Mouse (Mus musculus) WW6 (cell line): ENCODE measurements around the gene Wdr4.
"Not testable (repeated sequence)": the region's sequence is repeated elsewhere in the genome, so short reads cannot be mapped to it uniquely, and the experiment has no call there.

ENCODE experiments used
- DNase-seq: peaks from one replicate; pipeline ENCODE4 v3.0.0-alpha.2; 2013; ENCODE audit warnings: low read depth, low spot score

Gene Wdr4

DNA sequence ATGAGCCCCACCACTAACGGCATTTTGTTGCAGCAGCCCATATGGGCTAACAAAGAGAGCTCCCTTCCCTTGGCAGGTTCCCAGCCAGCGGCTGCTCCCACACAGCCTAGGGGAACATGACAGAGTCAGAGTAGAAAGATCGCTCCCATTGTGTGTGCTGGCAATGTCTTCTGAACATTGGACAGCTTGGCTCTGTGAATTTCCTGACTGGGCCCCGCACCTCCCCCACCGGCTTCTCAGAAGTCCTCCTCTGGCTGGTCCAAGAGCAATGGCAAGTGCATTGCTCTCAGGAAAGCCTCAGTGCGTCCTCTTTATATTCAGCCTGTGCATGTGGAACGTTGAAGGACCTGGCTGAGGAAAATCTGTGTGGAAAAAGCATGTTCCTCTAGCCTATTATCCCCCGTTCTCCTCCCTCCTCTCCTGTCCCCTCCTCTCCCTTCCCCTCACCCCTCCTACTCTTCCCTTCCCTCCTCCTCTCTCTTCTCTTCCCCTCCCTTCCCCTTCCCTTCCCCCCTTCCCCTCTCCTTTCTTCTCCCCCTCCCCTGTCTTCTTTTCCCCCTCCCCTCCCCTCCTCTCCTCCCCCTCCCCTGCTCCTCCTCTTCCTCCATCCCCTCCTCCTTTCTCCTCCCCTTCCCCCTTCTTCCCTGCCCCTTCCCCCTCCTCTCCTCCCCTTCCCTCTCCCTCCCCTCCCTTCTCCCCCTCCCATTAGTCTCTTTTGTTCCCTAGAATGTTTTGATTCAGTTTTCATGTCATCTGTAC lies 16.3 kb upstream of the Wdr4 start:
- DNase-seq = no peak

- DNase-seq = no peak
These were observed 15.6 kb upstream of the Wdr4 start for GRCm38 (mm10) chr17:31535358-31535757.

DNA sequence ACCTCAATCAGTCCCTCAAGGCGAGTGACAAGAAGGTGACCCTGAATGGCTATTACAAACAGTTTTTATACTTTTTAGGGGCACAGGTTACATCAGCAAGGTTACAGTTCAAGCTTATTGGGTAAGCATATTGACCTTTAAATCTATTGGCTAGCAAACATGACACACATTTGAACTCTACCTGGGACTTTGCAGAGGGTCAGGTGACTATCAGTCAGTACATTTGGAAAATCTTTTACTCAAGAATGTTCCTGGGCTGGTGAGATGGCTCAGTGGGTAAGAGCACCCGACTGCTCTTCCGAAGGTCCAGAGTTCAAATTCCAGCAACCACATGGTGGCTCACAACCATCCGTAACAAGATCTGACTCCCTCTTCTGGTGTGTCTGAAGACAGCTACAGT lies 12.6 kb upstream of the Wdr4 start:
- DNase-seq = not testable (repeated sequence)

- no peak for DNase-seq
These were observed 11.8 kb upstream of the Wdr4 start for GRCm38 (mm10) chr17:31531441-31532158.

- DNase-seq = peak; percentile 63
These were observed 9.5 kb upstream of the Wdr4 start for GRCm38 (mm10) chr17:31529314-31529713.

DNA sequence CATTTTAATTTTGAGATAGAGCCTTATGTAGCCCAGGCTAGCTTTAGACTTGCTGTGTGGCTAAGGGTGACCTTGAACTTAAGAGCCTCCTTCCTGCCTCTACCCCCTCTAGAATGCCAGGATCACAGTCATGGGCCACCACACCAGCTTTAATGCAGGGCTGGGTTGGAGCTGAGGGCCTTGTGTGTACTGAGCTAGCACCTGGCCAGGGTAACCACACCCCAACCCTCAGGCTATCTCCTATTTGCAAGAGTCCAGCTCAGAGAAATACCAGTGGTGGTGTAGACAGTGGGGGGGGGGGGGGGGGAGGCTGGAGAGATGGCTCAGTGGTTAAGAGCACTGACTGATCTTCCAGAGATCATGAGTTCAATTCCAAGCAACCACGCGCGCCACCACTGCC lies 6.0 kb upstream of the Wdr4 start:
- peak; percentile 52 for DNase-seq

DNA sequence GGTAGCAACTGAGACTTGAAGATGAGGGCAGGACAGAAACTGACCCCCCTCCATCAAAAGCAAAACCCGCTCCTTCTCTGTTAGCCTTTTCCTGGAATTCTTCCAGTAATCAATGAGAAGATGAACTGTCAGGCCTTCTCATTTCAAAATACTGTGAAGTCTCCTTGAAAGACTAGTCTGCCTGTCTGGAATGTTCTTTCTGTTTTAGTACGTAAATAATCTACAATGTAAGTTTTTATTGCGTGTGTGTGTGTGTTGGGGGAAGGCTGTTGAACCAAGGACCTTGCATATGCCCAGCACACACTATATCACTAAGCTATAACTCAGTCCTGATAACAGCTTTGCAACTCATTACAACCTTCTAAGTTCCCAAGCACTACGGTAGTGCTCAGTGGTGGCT lies 5.3 kb upstream of the Wdr4 start:
- no peak for DNase-seq

DNA sequence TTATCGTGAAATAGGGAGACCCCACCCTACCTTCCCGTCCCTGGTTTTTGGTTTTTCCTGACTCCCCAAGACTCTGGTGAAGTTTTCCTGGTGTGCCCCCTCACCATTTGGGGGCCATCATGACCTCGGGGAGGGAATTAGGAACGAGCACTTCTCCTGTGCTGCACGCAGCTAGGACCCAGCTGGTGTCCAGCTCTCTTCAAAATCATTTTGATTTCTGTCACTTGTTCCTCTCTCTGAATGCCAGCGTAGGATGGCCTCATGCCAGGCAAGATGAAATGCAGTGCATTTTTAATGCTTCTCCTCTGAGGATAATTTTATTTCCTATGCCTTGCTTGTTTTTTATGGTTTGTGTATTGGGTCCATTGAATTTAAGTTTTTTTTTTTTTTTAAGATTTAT lies 2.2 kb upstream of the Wdr4 start:
- no peak for DNase-seq

DNA sequence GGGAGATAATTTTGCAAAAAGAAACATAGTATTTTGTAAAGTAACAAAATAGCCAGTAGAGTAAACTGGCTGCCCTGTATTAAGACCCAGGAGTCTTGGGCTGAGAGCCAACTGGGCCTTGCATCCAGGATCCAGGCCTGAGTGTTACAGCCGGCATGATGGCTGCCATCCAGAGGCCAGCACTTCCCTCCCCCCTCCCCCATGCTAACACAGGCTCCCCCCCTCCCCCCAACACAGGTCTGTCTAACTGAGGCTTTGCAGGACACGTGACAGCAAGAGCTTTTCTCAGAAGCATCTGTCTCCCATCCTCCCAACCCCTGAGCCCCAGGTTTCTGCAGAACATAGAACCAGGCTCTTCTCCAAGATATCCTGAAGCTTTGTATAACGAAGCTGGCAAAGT lies 1.1 kb upstream of the Wdr4 start:
- no peak for DNase-seq

- DNase-seq = no peak
These were observed 335 bp downstream of the Wdr4 start for GRCm38 (mm10) chr17:31519344-31519945.

DNA sequence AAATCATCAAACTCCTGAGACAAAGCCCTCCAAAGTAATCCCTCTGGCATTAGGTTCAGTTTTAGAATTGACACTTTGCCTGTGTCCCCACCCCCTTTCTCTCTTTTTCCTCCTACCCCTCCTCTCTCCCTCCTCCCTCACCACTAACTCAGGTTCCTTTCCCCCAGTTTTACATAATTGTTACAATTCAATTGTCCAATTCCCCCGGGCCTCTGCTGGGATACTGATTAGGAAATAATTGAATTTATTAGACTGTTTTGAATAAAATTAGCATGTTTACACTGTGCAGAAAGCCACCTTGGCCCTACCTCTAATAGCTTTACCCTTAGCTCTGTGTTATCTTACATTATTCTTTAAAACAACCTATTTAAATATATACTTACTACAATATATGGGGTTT lies 5.1 kb downstream of the Wdr4 start:
- no peak for DNase-seq

DNA sequence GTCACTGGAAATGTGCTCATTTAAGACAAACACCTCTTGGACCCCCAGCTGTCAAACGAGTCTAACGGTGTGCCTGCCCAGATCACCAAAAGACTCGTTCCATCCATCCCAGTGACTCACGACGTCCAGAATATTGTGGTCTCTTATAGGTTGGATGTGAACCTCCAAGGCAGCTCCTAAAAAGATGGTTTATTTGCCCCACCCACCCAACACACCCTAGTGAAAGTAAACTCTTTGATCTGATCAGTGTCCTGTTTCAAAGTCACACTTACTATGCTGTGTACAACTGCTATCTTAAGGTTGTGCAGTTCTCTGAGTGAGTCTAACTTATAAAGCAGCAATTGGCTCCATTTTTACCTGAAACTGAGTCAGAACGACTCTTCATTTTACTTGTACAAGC lies 7.2 kb downstream of the Wdr4 start:
- DNase-seq = no peak

GRCm38 (mm10) chr17:31511792-31512495 lies 7.8 kb downstream of the Wdr4 start:
- DNase-seq = peak; percentile 88

DNA sequence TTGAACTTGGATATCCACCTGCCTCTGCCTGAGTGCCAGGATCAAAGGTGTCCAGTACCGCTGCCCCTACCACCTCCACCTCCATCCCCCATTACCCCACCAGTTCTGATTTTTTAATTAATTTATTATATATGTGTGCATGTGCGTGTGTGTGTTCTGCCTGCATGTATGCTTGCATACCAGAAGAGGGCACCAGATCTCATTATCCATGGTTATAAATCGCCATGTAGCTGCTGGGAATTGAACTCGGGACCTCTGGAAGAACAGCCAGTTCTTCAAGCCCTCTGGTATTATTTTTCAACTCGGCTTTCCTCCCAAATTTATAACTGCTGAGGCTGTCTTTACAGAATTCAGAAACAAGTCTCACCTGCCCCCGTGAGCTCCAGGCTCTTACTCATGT lies 8.8 kb downstream of the Wdr4 start:
- DNase-seq = no peak

DNA sequence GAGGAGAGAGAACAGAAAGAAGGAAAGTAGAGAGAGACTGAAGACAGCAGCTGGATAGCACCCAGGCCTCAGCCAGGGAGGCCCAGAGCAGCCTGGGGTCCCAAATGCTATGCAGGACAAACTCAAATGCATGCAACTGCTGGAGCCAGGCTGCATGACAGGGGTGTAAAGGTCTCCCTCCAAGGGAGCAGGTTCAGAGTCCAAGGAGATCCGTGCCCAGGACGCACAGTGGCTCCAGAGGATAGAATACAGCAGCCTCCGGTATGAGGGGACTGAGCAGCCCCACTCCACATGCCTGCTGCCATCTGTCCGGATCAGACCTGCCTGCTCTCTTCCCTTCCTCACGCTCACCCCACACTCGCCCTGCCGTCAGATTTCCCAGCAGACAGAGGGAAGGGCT lies 13.5 kb downstream of the Wdr4 start:
- no peak for DNase-seq

GRCm38 (mm10) chr17:31505013-31505412 lies 14.8 kb downstream of the Wdr4 start:
- DNase-seq = no peak

GRCm38 (mm10) chr17:31503936-31504335 lies 15.8 kb downstream of the Wdr4 start:
- no peak for DNase-seq

GRCm38 (mm10) chr17:31503337-31503736 lies 16.4 kb downstream of the Wdr4 start:
- DNase-seq = no peak

DNA sequence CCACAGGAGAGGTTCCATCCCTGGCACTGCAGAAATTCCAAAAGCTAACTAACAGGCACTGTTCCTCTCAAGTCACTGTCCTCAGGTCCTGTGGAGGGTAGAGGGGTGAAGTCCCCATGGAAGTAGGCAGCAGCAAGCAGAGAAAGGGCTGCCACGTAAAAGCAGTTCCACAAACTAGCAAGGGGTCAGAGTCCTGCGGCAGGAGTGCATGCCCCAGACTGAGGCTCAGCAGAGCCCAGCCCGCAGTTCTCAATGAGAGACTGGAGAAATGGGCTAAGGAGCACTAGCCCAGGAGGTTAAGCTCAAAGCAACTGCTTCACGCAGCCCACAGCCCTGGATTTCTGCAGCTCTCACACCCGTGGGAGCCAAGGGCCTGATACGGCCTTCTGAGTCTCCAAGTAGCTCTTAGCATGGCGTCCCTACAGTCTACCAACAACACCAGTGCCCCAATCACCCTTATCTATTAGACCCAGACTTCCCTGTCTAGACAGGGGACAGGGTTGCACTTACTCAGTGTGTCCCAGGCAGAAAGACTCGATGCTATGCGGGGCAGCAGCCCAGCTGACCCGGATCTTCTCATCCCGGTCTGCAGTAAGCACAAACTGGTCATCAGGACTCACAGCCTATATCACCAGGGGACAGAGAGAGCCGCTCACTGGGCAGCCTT lies 17.4 kb downstream of the Wdr4 start:
- no peak for DNase-seq

DNA sequence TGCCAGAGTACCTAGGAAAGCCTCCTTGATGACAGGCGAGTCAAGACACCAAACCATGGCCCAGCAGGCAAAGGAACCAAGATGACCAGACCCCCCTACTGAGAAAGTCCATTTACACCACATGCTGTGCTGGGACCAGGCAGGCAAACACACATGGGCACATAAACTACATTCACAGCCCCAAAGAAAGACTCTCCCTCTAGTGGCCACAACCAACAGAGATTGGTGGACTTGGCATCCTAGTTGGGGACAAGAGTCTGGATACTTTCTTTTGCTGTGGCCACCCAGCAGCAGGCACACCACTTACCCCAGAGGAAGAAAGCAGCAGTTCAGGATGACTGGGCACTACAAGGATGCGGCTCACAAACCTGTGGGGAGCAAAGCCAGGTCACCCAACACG lies 18.9 kb downstream of the Wdr4 start:
- no peak for DNase-seq

DNA sequence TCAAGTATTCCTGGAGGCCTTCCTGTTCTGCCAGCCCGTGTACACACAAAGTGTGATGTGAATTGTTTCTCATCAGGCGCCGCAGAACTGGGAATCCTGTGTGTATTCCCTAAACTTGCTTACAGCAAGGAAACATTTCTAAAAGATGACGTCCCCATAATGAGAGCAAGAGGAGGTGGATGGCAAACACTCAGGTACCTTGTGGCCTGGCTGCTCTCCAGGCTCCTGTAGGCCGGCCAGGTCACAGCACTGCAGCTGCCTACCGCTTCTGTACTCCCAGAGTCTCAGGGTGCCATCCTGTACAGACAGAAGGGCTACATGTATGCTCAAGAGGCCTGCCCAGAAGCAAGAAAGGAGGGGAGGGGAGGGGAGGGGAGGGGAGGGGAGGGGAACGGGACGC lies 19.4 kb downstream of the Wdr4 start:
- no peak for DNase-seq

DNA sequence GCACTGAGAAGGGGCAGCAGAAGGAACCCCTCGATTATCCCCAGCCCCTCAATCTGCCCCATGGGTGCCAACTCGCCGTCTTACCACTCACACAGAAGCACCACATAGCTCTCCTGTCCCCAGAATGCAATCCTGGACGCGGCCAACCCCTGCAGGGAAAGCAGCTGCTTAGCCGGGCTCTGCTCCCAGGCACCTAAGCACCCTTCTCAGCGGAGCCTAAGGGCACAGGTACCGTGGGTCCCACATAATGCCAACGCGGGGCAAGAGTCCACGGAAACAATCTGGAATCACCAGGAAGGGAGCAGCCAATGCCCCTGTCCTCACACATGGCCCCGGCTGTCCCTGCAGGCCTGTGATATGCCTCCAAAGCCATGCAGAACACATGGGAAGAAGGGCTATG lies 20.1 kb downstream of the Wdr4 start:
- DNase-seq = no peak
